Mouse (Mus musculus) mouse trophoblast stem cell (cell line): ENCODE results near the gene Cdh13.

Source experiments
- in situ Hi-C, 2 experiments: fragments of 300-500 bp; cut with MseI, MboI; formaldehyde crosslinking; loops; 2 replicates in 1 of 2; 3 replicates in 1 of 2; pipeline ENCODE4 v1.15.1; 2025

The Cdh13 gene

GRCm38 (mm10) chr8:118380782-118381181 lies 97.2 kb downstream of the Cdh13 start:
- in situ Hi-C loops, result no loop called here

- in situ Hi-C loops, result no loop called here
These were observed 98.1 kb downstream of the Cdh13 start for GRCm38 (mm10) chr8:118381641-118382040.

GRCm38 (mm10) chr8:118384314-118384713 lies 100.8 kb downstream of the Cdh13 start:
- in situ Hi-C loops, result no loop called here

DNA sequence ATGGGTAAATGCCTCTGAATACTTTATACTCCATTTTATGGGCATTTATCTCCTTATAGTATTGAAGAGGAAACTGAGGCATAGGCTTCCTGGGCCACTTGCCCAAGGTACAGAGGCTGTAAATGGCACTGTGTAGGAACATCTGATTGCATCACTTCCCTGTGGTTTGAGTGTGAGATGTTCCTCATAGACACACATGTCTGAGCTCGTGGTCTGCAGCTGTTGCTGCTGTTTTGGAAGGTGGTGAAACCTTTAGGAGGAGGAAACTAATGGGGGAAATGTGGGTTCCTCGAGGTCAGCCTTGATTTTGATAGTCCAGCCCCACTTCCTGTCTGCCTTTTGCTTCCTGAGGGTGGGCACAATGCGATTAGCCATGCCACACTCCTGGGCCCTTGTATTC lies 105.9 kb downstream of the Cdh13 start:
- in situ Hi-C loops, result no loop called here

DNA sequence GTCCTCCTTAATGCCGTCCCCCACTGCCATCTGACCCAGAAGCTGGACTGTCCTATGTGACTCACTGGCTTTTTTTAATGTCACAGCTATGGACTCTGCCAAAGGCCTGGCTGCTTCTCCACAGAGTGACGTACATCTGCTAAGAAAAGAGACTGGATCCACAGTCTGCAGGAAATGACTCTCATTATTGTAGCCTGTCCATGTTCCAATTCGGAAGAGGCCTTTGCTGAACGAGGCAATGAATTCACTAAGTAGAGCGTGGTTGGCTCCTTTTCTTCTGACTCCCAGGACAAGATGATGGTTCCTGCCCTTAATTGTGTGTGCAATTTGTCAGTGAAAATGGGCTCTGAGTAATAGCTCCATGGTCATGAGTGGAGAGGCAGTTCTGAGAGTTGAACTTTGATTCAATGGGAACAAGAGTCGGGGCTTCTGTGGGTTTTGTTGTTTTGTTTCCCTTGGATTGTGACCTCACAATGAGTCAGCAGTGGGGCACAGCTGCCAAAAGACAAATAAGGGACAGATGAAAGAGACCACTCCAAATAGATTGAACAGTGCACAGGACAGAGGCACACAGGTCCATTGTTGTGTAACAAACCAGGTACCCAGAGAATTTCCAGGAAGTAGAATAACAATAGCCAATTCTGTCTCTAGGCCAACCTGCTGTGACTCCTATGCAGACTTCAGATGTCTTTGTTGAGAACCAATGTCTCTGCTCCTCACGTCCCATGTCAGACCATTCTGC lies 110.5 kb downstream of the Cdh13 start:
- in situ Hi-C loops, result no loop called here

DNA sequence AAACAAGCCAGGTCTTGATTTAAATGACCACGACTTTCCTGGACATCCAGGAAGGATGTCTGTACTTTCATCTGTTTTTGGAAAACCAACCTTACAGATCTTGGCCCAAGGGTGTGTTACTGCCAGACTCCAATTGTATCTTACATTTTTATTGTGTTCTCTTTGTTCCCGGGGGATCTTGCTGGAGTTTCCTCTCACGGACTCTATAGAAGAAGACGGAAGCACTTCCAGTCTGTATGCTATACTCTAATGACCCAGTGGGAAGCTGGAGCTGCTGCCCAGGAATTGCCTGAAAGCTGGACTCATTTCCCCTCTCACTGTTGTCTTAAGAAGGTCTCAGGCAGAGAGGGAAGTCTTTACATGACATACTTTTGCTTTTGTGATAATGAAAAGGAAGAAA lies 111.6 kb downstream of the Cdh13 start:
- in situ Hi-C loops, result no loop called here

- in situ Hi-C loops, result no loop called here
These were observed 121.3 kb downstream of the Cdh13 start for GRCm38 (mm10) chr8:118404836-118405235.

GRCm38 (mm10) chr8:118407322-118407721 lies 123.8 kb downstream of the Cdh13 start:
- in situ Hi-C loops, result no loop called here

DNA sequence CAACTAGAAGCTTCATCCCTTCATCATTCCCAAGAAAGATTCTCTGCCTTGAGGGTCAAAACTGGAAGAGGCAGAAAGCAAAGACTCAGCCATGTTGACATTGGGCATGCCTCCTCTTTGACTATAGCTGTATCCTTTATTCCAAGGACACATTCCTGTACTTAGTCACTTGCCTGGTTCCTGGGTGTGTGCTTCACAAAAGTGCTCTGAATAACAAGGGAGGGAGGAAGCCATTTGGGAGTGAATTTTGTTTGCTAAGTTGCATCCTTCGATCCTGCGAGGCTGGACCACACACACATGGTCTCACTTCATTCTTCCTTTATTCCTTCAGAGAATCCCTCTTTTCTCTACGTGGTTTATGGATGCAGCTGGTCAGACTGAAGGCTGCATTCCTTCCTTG lies 125.9 kb downstream of the Cdh13 start:
- in situ Hi-C loops, result no loop called here

- in situ Hi-C loops, result no loop called here
These were observed 126.9 kb downstream of the Cdh13 start for GRCm38 (mm10) chr8:118410341-118410970.

GRCm38 (mm10) chr8:118415672-118416071 lies 132.1 kb downstream of the Cdh13 start:
- in situ Hi-C loops, result no loop called here

DNA sequence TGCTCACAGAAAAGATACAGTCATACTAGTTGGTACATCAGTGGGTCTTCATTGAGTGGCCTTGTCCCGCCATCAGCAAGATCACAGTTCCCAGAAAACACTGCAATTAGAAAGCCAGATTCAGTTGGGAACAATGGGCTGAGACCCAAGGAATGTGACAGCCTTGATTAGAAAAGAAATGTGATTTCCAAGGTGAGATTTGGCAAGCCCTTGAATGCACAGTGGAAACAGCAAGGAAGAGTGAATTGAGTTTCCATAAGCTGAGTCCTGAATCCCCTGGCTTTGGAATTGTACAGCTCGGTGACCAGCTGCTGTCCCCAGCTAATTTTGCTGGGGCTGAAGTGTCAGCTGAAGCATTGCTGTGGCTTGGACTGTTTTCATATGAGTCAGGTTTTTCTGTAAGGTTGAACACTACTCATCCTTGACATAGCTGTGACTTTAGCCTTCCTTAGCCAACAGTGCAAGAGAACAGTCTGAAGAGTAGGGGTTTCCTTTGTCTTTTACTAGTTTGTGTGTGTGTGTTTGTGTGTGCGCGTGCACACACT lies 133.3 kb downstream of the Cdh13 start:
- in situ Hi-C loops, result no loop called here

- in situ Hi-C loops, result no loop called here
These were observed 139.1 kb downstream of the Cdh13 start for GRCm38 (mm10) chr8:118422624-118423023.

- in situ Hi-C loops, result no loop called here
These were observed 145.4 kb downstream of the Cdh13 start for GRCm38 (mm10) chr8:118428941-118429340.

DNA sequence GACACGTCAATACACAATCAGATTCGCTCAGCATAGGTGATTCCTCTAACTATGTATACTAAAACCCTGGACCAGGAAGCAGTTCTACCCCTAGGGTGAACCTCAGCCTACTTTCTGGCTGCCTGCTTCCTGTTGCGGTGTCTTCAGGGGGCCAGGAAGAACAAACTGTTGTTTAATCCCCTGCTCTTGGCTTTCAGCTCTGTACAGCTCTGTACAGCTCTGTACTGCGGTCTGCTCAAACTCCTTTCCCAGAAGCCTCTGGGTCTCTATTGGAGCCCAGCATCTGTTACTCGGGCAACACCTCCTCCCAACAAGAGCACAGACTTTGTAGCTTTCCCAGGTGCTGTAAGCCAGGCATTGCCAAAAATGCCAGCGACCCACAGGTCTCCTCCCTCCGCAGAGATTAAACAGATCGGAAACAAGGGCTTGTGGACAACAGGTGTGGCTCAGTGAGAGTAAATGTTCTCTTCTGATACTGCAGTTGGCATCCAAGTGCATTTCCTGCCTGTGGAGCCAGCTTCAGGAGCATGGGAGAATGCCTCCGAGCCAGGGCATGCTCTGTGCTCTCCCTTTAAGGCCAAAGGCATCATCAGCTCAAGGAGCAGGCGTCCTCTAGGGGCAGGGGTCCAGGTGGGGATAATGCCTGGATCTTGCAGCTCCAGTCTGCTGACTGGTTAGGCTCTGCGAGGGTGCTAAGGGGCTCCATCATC lies 148.4 kb downstream of the Cdh13 start:
- in situ Hi-C loops, result no loop called here

- in situ Hi-C loops, result no loop called here
These were observed 150.1 kb downstream of the Cdh13 start for GRCm38 (mm10) chr8:118433553-118434180.

DNA sequence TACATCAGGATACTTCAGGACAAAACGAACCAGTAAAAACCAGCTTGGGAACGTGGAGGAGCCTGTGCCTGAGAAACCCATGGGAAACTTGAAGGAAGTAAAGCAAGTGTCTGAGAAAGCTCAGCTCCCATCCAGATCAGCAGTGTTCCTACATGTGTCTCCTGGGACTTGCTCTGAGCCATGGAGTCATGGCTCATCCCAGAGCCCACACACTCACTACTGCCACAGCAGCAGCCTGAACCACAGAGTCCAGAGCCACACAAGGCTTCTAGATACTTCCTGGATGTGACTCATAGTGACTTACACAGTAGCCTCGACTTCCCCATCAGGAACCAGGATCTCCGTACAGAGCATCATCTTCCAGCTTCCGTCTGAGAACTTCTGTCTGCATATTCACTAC lies 153.2 kb downstream of the Cdh13 start:
- in situ Hi-C loops, result no loop called here

- in situ Hi-C loops, result no loop called here
These were observed 153.6 kb downstream of the Cdh13 start for GRCm38 (mm10) chr8:118437152-118437551.

- in situ Hi-C loops, result no loop called here
These were observed 154.3 kb downstream of the Cdh13 start for GRCm38 (mm10) chr8:118437874-118438273.

GRCm38 (mm10) chr8:118439857-118440256 lies 156.3 kb downstream of the Cdh13 start:
- in situ Hi-C loops, result no loop called here

DNA sequence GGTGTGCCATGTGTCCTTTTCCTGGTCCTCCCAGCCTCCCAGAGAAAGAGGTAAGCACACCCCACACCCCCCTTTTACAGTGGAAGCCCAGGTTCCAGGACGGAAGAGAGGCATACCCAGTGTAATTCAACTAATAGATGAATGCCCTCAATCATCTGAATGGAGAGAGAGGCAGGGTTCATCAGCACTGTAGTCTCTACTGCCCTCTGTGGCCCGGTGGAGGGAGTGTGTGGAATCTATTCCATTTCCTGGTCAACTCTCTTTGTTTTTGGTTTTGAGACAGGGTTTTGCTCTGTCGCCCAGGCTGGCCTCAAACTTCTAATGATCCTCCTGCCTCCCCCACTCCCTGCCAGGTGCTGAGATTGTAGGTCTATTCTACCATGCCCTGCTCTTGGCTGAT lies 159.8 kb downstream of the Cdh13 start:
- in situ Hi-C loops, result no loop called here

DNA sequence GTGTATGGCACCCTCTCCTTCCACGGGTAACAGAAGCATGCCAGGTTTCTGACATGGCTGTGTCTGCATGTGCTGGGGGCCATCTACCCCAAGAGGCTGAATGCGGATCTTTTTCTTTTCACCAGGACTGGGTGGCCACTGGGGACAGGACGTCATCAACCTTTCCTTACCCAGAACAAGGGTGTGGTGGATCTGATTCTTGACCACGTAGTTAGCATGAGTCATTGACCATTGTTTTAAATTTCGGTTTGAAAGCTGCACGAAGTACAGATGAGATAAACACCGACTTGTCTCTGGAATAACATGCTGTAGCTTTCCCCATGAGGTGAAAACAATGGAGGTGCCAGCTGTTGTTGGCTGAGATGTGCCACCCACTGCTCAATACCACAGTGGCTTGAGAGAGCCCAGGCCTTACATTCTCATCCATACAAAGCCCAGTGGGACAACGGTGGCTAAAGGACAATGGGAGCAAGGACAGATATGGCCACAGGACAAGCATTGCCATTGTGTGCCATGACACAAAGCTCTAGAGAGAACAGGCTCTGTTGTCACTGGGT lies 161.2 kb downstream of the Cdh13 start:
- in situ Hi-C loops, result no loop called here
